Mouse (Mus musculus) heart, adult 18-20 months (tissue): ENCODE measurements around the gene Olfr39. TPM values are rescaled to one million over a fixed set of nuclear protein-coding genes. Genes with fewer than 3 reads are reported as not detected.
"Not testable (repeated sequence)": the region's sequence is repeated elsewhere in the genome, so short reads cannot be mapped to it uniquely, and the experiment has no call there.

Experiments used
- DNase-seq, 2 experiments: peaks; one replicate each; pipeline ENCODE4 v3.0.0; 2021 to 2022; ENCODE audit warnings: mixed read lengths in 1 of 2
- long read RNA-seq, 2 experiments: library from polyadenylated mRNA; stranded (forward); transcript quantifications; one replicate each; pipeline ENCODE4 v2.0.0; 2021
- total RNA-seq, 2 experiments: library from RNA; stranded (reverse); gene quantifications; 2 replicates each; pipeline ENCODE4 v1.2.3; 2021

The Olfr39 gene
- total RNA-seq: not detected
- long read RNA-seq, experiment 1: 0 reads
- long read RNA-seq, experiment 2: 0 reads

- no peak for DNase-seq
These were observed at the start of gene Olfr39 for GRCm38 (mm10) chr9:20282051-20282450. Gene Olfr39 (plus strand): TSS chr9:20282351.

- no peak for DNase-seq
These were observed 45.3 kb upstream of the Olfr39 start, which contains the start of gene Olfr872 for GRCm38 (mm10) chr9:20236819-20237218. Gene Olfr872 (plus strand): TSS chr9:20237119.

- DNase-seq: no peak
These were observed 44.8 kb upstream of the Olfr39 start for GRCm38 (mm10) chr9:20237378-20237777.

GRCm38 (mm10) chr9:20295562-20295961 is 13.4 kb downstream of the Olfr39 start:
- DNase-seq: not testable (repeated sequence)

GRCm38 (mm10) chr9:20298232-20298631 is 16.1 kb downstream of the Olfr39 start, which contains the start of gene Olfr873:
Gene Olfr873 (plus strand): TSS chr9:20298532.
- DNase-seq: no peak

- no peak for DNase-seq
These were observed 53.8 kb downstream of the Olfr39 start, which contains the start of gene Olfr18 for GRCm38 (mm10) chr9:20335994-20336393. Gene Olfr18 (minus strand): TSS chr9:20336094.

Other genes with a start within 250 kb of the Olfr39 start
- not detected for gene Olfr867, start 224.8 kb upstream of the Olfr39 start, total RNA-seq
- not detected for gene Olfr868, start 183.7 kb upstream of the Olfr39 start, total RNA-seq
- gene Olfr869, start 153.3 kb upstream of the Olfr39 start, total RNA-seq: not detected
- not detected for gene Olfr870, start 108.3 kb upstream of the Olfr39 start, total RNA-seq
- gene Olfr871, start 70.1 kb upstream of the Olfr39 start, total RNA-seq: not detected
- not detected for gene Olfr872, start 45.2 kb upstream of the Olfr39 start, total RNA-seq
- not detected for gene Olfr873, start 16.2 kb downstream of the Olfr39 start, total RNA-seq
- gene Olfr18, start 53.7 kb downstream of the Olfr39 start, total RNA-seq: not detected
- 10 to 100 TPM; 11.2 to 12.9 TPM for gene Zfp560, start 102.8 kb downstream of the Olfr39 start, total RNA-seq
- gene Zfp26, start 177.8 kb downstream of the Olfr39 start, total RNA-seq: 1 to 10 TPM; 7.4 to 9.2 TPM
- 1 to 10 TPM; 9.0 to 9.6 TPM for gene Zfp426, start 210.4 kb downstream of the Olfr39 start, total RNA-seq
- 10 to 100 TPM; 23.9 to 24.7 TPM for gene Zfp266, start 239.1 kb downstream of the Olfr39 start, total RNA-seq